ENCODE assay signal across 9 mouse cellular contexts in genomic region chr17:25067442-25067851, GRCm38 (mm10). TPM values are rescaled to one million over a fixed set of nuclear protein-coding genes. Genes with fewer than 3 reads are reported as not detected.
DNase-seq lines count a peak whose midpoint lies in the region; ATAC-seq lines count a peak whose summit lies in the region.
"Had no signal": no experiment of that assay in that cellular context is flagged by ENCODE, and none has a peak within 500 bp of the region (broad histone marks: within the 10 kb centered on the region; RNA-seq: fewer than 3 reads in every experiment).

No protein-coding gene starts in this region.

- H3K36me3 ChIP-seq in lung, embryonic 16.5 days (ENCODE audit: control insufficient read depth, insufficient read depth, low read length), result peaks cover 16% of the 10 kb centered on the region

- peak overlapping the region; percentile 74 for H3K27ac ChIP-seq in lung, embryonic 16.5 days (ENCODE audit: low read length)

- H3K4me2 ChIP-seq in lung, embryonic 16.5 days (ENCODE audit: low read depth, low read length), result no peak overlapping the region

- no peaks in the 10 kb centered on the region for H3K27me3 ChIP-seq in lung, embryonic 16.5 days (ENCODE audit: control insufficient read depth, insufficient read depth, low read depth, low read length)

- peaks cover 9% of the 10 kb centered on the region for H3K4me1 ChIP-seq in lung, embryonic 16.5 days (replicated peaks; ENCODE audit: control insufficient read depth, insufficient read depth, low read length)

- H3K9ac ChIP-seq in lung, embryonic 16.5 days (ENCODE audit: low read length), result no peak overlapping the region

- H3K9me3 ChIP-seq in lung, embryonic 16.5 days (ENCODE audit: control insufficient read depth, low read length), result no peaks in the 10 kb centered on the region

- intact Hi-C loops in gastrocnemius, postnatal 36 days (cut with DNase I), result no loop called here

- peak; percentile 69 for ATAC-seq in lung, embryonic 16.5 days (ENCODE audit: low read depth)
- ATAC-seq in erythroblast, adult 5-6 weeks (replicated peaks; ENCODE audit: low FRiP score, poor library complexity, severe bottlenecking), result no peak

- 58% methylated on average over 8 of the region's 8 CpGs for WGBS in lung, embryonic 16.5 days

- no peak overlapping the region for H3K4me3 ChIP-seq in lung, embryonic 16.5 days (ENCODE audit: low read length)

- DNase-seq in gastrocnemius, postnatal 25 days, result peak; percentile 31
- DNase-seq in gastrocnemius, postnatal 36 days, result no peak
- DNase-seq in heart, adult 11 months, result peak; percentile 99
- DNase-seq in kidney, adult 18-20 months, result peak; percentile 57
- DNase-seq in c-Kit-positive CD71-positive TER-119-positive erythroid progenitor cells, embryonic 14.5 days (ENCODE audit: low spot score), result no peak
- no peak for DNase-seq in ovary, postnatal 14 days (ENCODE audit: low spot score)
- DNase-seq: cerebellum, postnatal 25 days had no signal

RNA-seq across cellular contexts. Expression of gene Tmem204, which starts 15.9 kb away (rescaled TPM):
- 10 to 100 TPM in 1 of 2 experiments, 1 to 10 TPM in 1; 9.4 to 11.0 TPM for total RNA-seq in gastrocnemius, postnatal 25 days (2021)
- 10 to 100 TPM; 10.3 to 10.7 TPM for total RNA-seq in gastrocnemius, postnatal 36 days (2021)
- polyA plus RNA-seq in lung, embryonic 16.5 days (2015; fragmentation: Nextera tagmentation; extraction: Ambion mirVana), result 108 and 122 TPM in 2 replicates
- total RNA-seq in erythroblast, adult 5-6 weeks (2015; ENCODE audit: low replicate concordance), result not detected in 2 replicates
- total RNA-seq in erythroblast, adult 5-6 weeks (2017; ENCODE audit: low replicate concordance), result not detected in 2 replicates

RNA-seq across cellular contexts. Expression of gene Telo2, which starts 48.3 kb away (rescaled TPM):
- total RNA-seq in gastrocnemius, postnatal 25 days (2021), result 1 to 10 TPM; 5.8 to 5.9 TPM
- 1 to 10 TPM; 4.2 to 6.1 TPM for total RNA-seq in gastrocnemius, postnatal 36 days (2021)
- polyA plus RNA-seq in lung, embryonic 16.5 days (2015; fragmentation: Nextera tagmentation; extraction: Ambion mirVana), result 42.4 and 49.6 TPM in 2 replicates
- total RNA-seq in erythroblast, adult 5-6 weeks (2015; ENCODE audit: low replicate concordance), result 3.5 and 5.9 TPM in 2 replicates
- total RNA-seq in erythroblast, adult 5-6 weeks (2017; ENCODE audit: low replicate concordance), result 6.3 and 11.6 TPM in 2 replicates

RNA-seq across cellular contexts. Expression of gene Ift140, which starts 51.6 kb away (rescaled TPM):
- total RNA-seq in gastrocnemius, postnatal 25 days (2021), result 1 to 10 TPM; 2.7 to 4.6 TPM
- 1 to 10 TPM; 1.7 to 2.0 TPM for total RNA-seq in gastrocnemius, postnatal 36 days (2021)
- polyA plus RNA-seq in lung, embryonic 16.5 days (2015; fragmentation: Nextera tagmentation; extraction: Ambion mirVana), result 16.8 and 17.1 TPM in 2 replicates
- total RNA-seq in erythroblast, adult 5-6 weeks (2015; ENCODE audit: low replicate concordance), result 61.9 and 62.3 TPM in 2 replicates
- 158 and 187 TPM in 2 replicates for total RNA-seq in erythroblast, adult 5-6 weeks (2017; ENCODE audit: low replicate concordance)

RNA-seq across cellular contexts. Expression of gene Cramp1l, which starts 51.9 kb away (rescaled TPM):
- total RNA-seq in gastrocnemius, postnatal 25 days (2021), result 1 to 10 TPM; 6.8 to 6.9 TPM
- total RNA-seq in gastrocnemius, postnatal 36 days (2021), result 1 to 10 TPM; 5.9 to 7.1 TPM
- polyA plus RNA-seq in lung, embryonic 16.5 days (2015; fragmentation: Nextera tagmentation; extraction: Ambion mirVana), result 5.0 and 5.7 TPM in 2 replicates
- total RNA-seq in erythroblast, adult 5-6 weeks (2015; ENCODE audit: low replicate concordance), result 16.7 and 18.0 TPM in 2 replicates
- 16.2 and 19.0 TPM in 2 replicates for total RNA-seq in erythroblast, adult 5-6 weeks (2017; ENCODE audit: low replicate concordance)

RNA-seq across cellular contexts. Expression of gene Ptx4, which starts 53.1 kb away (rescaled TPM):
- total RNA-seq in gastrocnemius, postnatal 25 days (2021), result 1 to 10 TPM; 4.4 to 6.6 TPM
- 1 to 10 TPM; 3.7 to 4.3 TPM for total RNA-seq in gastrocnemius, postnatal 36 days (2021)
- 0.19 TPM in 1 of 2 replicates, not detected in the other for polyA plus RNA-seq in lung, embryonic 16.5 days (2015; fragmentation: Nextera tagmentation; extraction: Ambion mirVana)
- not detected in 2 replicates for total RNA-seq in erythroblast, adult 5-6 weeks (2015; ENCODE audit: low replicate concordance)
- not detected in 2 replicates for total RNA-seq in erythroblast, adult 5-6 weeks (2017; ENCODE audit: low replicate concordance)

Comparison
In these comparisons a context has a peak if more than half of its experiments do, and no peak if none do; other contexts are left out.
1. DNase-seq: peak in gastrocnemius, postnatal 25 days (single experiment), heart, adult 11 months (single experiment) and kidney, adult 18-20 months (single experiment); none in gastrocnemius, postnatal 36 days (0 of 2), c-Kit-positive CD71-positive TER-119-positive erythroid progenitor cells, embryonic 14.5 days (single experiment) and ovary, postnatal 14 days (single experiment).
2. RNA of gene Tmem204, which starts 15.9 kb away (total RNA-seq): 9.4 to 11.0 TPM in gastrocnemius, postnatal 25 days and 10.3 to 10.7 TPM in gastrocnemius, postnatal 36 days; not detected in erythroblast, adult 5-6 weeks; every median in the first group is over 10 times any median in the second.
3. RNA of gene Ift140, which starts 51.6 kb away (total RNA-seq): 61.9 to 187 TPM in erythroblast, adult 5-6 weeks; 2.7 to 4.6 TPM in gastrocnemius, postnatal 25 days and 1.7 to 2.0 TPM in gastrocnemius, postnatal 36 days; every median in the first group is over 10 times any median in the second.